Mouse (Mus musculus) neural tube, embryonic 13.5 days (tissue): Measurements from ENCODE around the gene Tekt5. TPM values are rescaled to one million over a fixed set of nuclear protein-coding genes. Genes with fewer than 3 reads are reported as not detected.

Experiments
- ATAC-seq: fragments of 200-750 bp; cut with Nextera tagmentation; 2 replicates; pipeline ENCODE4 v1.8.0; 2017; ENCODE audit warnings: low read depth, mild to moderate bottlenecking, moderate TSS enrichment, moderate library complexity
- H3K27ac ChIP-seq: fragments of 300-500 bp; sonication (generic); replicated peaks from 2 replicates; pipeline ENCODE4 v1.5.1; 2015; ENCODE audit warnings: moderate library complexity, mild to moderate bottlenecking, inconsistent platforms
- H3K27me3 ChIP-seq: fragments of 300-500 bp; sonication (generic); 2 replicates; pipeline ENCODE4 v1.6.1; 2015; ENCODE audit warnings: mild to moderate bottlenecking, inconsistent platforms
- H3K36me3 ChIP-seq: fragments of 300-500 bp; sonication (generic); 2 replicates; pipeline ENCODE4 v1.6.1; 2015; ENCODE audit warnings: mild to moderate bottlenecking, inconsistent platforms
- H3K4me1 ChIP-seq: fragments of 300-500 bp; sonication (generic); replicated peaks from 2 replicates; pipeline ENCODE4 v1.6.1; 2015; ENCODE audit warnings: inconsistent platforms
- H3K4me2 ChIP-seq: fragments of 300-500 bp; sonication (generic); 2 replicates; pipeline ENCODE4 v1.6.1; 2015; ENCODE audit warnings: inconsistent platforms, mild to moderate bottlenecking, moderate library complexity
- H3K4me3 ChIP-seq: fragments of 300-500 bp; sonication (generic); 2 replicates; pipeline ENCODE4 v1.5.1; 2015; ENCODE audit warnings: mild to moderate bottlenecking, inconsistent platforms
- H3K9ac ChIP-seq: fragments of 300-500 bp; sonication (generic); 2 replicates; pipeline ENCODE4 v1.6.1; 2015; ENCODE audit warnings: moderate library complexity, mild to moderate bottlenecking, inconsistent platforms
- H3K9me3 ChIP-seq: fragments of 300-500 bp; sonication (generic); 2 replicates; pipeline ENCODE4 v1.6.1; 2016; ENCODE audit warnings: inconsistent platforms
- WGBS: fragments of 180-500 bp; shearing (Covaris S2); methylation state at CpG from one replicate; pipeline ENCODE4 v1.1.7; 2015; 5-methylcytosine and 5-hydroxymethylcytosine counted together
- polyA plus RNA-seq: library from polyadenylated mRNA; unstranded; fragments of >200 nt; fragmentation: Nextera tagmentation; extraction: Ambion mirVana; gene quantifications from 2 replicates; pipeline ENCODE4 v1.2.1, GENCODE M21; 2015

The Tekt5 gene
- 5.2 and 5.7 TPM in 2 replicates for polyA plus RNA-seq

DNA sequence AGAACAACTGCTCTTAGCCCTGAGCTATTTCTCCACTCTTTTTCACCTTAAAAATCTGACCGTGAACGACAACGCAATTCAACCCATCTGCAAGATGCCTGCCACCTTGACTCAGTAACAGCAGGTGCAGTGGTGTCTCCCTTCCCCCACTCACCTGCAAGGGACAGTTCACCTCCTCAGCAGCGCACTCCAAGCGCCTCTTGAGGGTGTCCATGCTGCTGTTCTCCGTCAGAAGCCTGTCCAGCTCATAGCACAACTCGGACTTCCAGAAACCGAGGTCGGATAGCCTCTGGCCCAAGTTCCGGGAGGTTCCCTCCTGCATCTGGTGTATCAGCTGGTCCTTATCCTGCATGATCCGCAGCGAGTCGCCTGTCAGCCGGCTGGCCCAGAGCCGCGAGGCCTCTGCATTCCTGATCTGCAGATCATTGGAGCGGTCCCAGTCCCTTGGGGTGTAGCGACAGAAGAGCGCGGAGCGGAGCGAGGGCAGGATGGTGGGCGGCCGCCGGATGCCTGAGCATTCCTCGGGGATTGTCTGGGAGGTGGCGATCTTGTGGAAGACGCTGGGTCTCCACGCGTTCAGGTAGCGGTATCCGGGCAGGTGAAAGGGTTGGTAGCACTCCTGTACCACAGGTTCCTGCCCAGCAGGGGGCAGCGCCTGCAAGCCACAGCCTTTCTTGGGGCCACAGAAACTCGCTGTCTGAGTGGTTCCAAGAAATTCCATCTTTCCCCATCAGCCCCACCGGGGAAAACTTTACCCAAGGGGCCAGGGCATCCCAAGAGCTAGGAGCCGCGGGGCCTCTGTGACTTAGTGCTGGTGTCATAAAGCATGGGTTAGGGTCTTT is at the start of gene Tekt5:
Gene Tekt5, minus strand, starts transcription at position 792 of the 842 bp plus-strand sequence.
- peaks cover 8% of the 10 kb centered on the region for H3K4me1 ChIP-seq
- 10% methylated on average over 37 of the region's 37 CpGs for WGBS
- H3K9me3 ChIP-seq: no peaks in the 10 kb centered on the region
- H3K9ac ChIP-seq: peak within 1 kb of the TSS; percentile 63
- peaks cover 28% of the 10 kb centered on the region for H3K27me3 ChIP-seq
- no peak within 1 kb of the TSS for H3K27ac ChIP-seq
- H3K4me2 ChIP-seq: peak within 1 kb of the TSS; percentile 58
- H3K4me3 ChIP-seq: peak within 1 kb of the TSS; percentile 38
- H3K36me3 ChIP-seq: no peaks in the 10 kb centered on the region
- ATAC-seq: peak; percentile 80

DNA sequence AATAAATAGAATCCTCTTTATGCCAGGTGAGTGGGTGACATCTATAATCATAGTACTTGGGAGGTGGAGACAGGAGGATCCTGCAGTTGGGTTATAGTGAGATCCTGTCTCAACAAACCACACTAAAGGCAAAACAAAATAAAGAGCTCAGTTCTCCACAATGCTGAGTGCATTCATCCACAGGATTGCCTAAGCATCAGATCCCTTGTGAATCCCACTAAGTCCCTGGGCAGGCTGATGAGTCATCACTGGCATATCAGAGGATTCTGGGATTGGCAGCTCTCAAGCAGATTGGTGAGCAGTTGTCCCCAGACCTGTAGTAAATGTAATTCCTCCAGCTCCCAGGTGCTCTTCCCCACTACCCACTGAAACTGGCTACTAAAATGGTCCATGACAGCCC is 48.4 kb upstream of the Tekt5 start:
- H3K4me1 ChIP-seq: peaks cover 52% of the 10 kb centered on the region
- no peak for ATAC-seq
- H3K9me3 ChIP-seq: no peaks in the 10 kb centered on the region

DNA sequence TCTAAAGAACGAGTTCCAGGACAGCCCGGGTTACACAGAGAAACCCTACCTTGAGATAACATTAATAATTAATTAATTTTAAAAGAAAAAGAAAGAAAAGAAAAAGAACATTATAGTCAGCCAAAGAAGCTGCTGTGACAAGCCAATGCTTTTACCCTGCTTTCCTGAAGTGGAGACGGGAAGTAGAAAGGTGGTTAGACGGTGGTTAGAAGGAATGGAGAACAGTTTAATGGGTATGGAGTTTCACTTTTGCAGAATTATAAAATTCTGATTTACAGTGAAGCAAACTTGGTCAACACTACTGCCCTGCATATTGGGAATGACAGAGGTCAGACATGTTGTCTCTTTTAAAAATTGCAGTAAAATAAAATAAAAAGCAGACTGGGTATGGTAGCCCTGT is 46.5 kb upstream of the Tekt5 start:
- no peak for ATAC-seq
- Histone ChIP-seq H3K9me3 (no peaks in the 10 kb centered on the region), H3K9ac (no peak overlapping the region), H3K4me2 (no peak overlapping the region), H3K27ac (no peak overlapping the region), H3K4me1 (peaks cover 43% of the 10 kb centered on the region), H3K4me3 (no peak overlapping the region), H3K27me3 (no peaks in the 10 kb centered on the region), H3K36me3 (peaks cover 9% of the 10 kb centered on the region)
- 90% methylated on average over 4 of the region's 4 CpGs for WGBS

More for the DNA sequence above, 48.4 kb upstream of the Tekt5 start:
- Histone ChIP-seq H3K9ac (no peak overlapping the region), H3K27ac (no peak overlapping the region), H3K4me3 (no peak overlapping the region), H3K27me3 (no peaks in the 10 kb centered on the region), H3K4me2 (no peak overlapping the region), H3K36me3 (peaks cover under 1% of the 10 kb centered on the region; the same call in 1 of the 2 replicates)

DNA sequence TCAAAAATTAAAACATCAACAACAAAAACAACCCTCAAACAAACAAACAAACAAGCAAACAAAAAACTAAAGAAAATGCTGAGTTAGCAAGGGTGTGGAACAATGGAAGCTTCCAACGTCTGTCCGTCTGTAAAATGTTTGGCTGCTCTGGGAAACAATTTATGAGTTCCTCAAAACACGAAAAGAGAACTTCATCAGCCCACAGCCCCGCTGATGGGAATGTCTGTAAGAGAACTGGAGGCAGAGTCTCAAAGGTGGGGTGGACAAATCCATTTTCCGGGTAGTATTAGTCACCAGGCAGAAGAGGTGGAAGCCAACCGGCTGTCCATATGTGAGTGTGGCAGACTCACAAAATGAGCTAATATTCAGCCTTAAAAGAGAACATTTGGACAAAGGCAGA is 46.0 kb upstream of the Tekt5 start:
- Histone ChIP-seq H3K4me3 (no peak overlapping the region), H3K27ac (no peak overlapping the region), H3K4me1 (peaks cover 38% of the 10 kb centered on the region), H3K9ac (no peak overlapping the region), H3K4me2 (no peak overlapping the region), H3K9me3 (no peaks in the 10 kb centered on the region), H3K36me3 (peaks cover 9% of the 10 kb centered on the region), H3K27me3 (no peaks in the 10 kb centered on the region)
- ATAC-seq: no peak
- 82% methylated on average over 6 of the region's 6 CpGs for WGBS

- Histone ChIP-seq H3K27ac (no peak overlapping the region), H3K4me2 (no peak overlapping the region), H3K9ac (no peak overlapping the region), H3K27me3 (no peaks in the 10 kb centered on the region), H3K4me1 (peaks cover 6% of the 10 kb centered on the region; the same call in 1 of the 2 replicates), H3K36me3 (peaks cover 9% of the 10 kb centered on the region), H3K9me3 (no peaks in the 10 kb centered on the region), H3K4me3 (no peak overlapping the region)
- 87% methylated on average over 5 of the region's 5 CpGs for WGBS
- ATAC-seq: no peak
Measured at GRCm38 (mm10) chr16:10438055-10438454, 42.8 kb upstream of the Tekt5 start.

GRCm38 (mm10) chr16:10436166-10436565 is 40.9 kb upstream of the Tekt5 start:
- WGBS: 81% methylated on average over 6 of the region's 6 CpGs
- H3K9me3 ChIP-seq: no peaks in the 10 kb centered on the region
- H3K4me1 ChIP-seq: no peaks in the 10 kb centered on the region
- no peak overlapping the region for H3K27ac ChIP-seq
- H3K36me3 ChIP-seq: peaks cover 11% of the 10 kb centered on the region
- no peak overlapping the region for H3K4me3 ChIP-seq
- H3K27me3 ChIP-seq: no peaks in the 10 kb centered on the region
- no peak overlapping the region for H3K9ac ChIP-seq
- H3K4me2 ChIP-seq: no peak overlapping the region
- ATAC-seq: no peak

DNA sequence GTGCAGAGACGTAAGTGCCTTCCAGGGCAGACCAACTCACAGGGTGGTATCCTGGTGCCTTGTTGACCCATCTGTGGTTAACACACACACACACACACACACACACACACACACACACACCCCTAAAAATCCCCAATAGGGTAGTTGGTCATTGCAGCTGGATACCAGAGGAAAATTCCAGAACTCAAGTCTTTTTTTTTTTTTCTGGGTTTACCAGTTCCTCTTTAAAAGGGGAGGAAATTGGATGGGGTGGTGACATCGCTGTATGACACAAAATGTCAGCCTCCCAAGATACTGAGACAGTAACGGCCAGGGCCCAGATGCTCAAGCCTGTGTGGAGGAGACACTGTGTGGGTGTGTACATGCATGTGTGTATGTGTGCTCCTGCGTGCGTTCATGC is 38.1 kb upstream of the Tekt5 start:
- ATAC-seq: no peak
- H3K4me1 ChIP-seq: no peaks in the 10 kb centered on the region
- H3K27ac ChIP-seq: no peak overlapping the region
- H3K4me3 ChIP-seq: no peak overlapping the region
- H3K4me2 ChIP-seq: no peak overlapping the region
- 97% methylated on average over 5 of the region's 5 CpGs for WGBS
- no peaks in the 10 kb centered on the region for H3K27me3 ChIP-seq
- H3K36me3 ChIP-seq: peaks cover 9% of the 10 kb centered on the region
- H3K9me3 ChIP-seq: no peaks in the 10 kb centered on the region
- no peak overlapping the region for H3K9ac ChIP-seq

- ATAC-seq: no peak
- 82% methylated on average over 4 of the region's 4 CpGs for WGBS
Measured at GRCm38 (mm10) chr16:10432387-10432786, 37.1 kb upstream of the Tekt5 start.

DNA sequence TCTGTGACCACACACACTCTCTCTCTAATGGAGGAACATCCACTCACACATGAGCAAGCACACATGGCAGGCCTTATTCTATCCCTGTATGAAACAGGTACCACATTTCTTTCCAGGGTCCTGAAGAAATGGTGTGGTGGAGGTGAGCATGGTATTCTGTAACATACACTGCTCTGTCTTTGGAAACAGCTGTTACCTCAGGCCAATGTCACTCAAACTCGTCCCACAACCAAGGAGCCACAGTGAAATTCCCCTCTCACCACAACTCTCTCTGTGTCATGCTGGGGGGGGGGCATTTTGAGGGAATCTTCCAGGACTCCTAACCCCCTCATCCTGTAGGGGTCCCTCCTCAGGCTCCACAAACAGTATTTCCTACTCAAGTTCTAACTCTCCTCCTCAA is 36.6 kb upstream of the Tekt5 start:
- Histone ChIP-seq H3K27me3 (no peaks in the 10 kb centered on the region), H3K9me3 (no peaks in the 10 kb centered on the region), H3K4me3 (no peak overlapping the region), H3K27ac (no peak overlapping the region), H3K36me3 (peaks cover 19% of the 10 kb centered on the region), H3K4me1 (no peaks in the 10 kb centered on the region), H3K4me2 (no peak overlapping the region), H3K9ac (no peak overlapping the region)
- ATAC-seq: no peak
- WGBS: 89% methylated on average over 1 of the region's 1 CpGs

More at GRCm38 (mm10) chr16:10432387-10432786, 37.1 kb upstream of the Tekt5 start:
- H3K9me3 ChIP-seq: no peaks in the 10 kb centered on the region
- H3K9ac ChIP-seq: no peak overlapping the region
- no peak overlapping the region for H3K4me3 ChIP-seq
- H3K27ac ChIP-seq: no peak overlapping the region
- no peak overlapping the region for H3K4me2 ChIP-seq
- peaks cover 14% of the 10 kb centered on the region for H3K36me3 ChIP-seq
- H3K4me1 ChIP-seq: no peaks in the 10 kb centered on the region
- H3K27me3 ChIP-seq: no peaks in the 10 kb centered on the region

GRCm38 (mm10) chr16:10420447-10421054 is 25.3 kb upstream of the Tekt5 start:
- Histone ChIP-seq H3K27me3 (no peaks in the 10 kb centered on the region), H3K36me3 (peaks cover 100% of the 10 kb centered on the region), H3K9me3 (no peaks in the 10 kb centered on the region), H3K27ac (no peak overlapping the region), H3K4me2 (no peak overlapping the region), H3K4me3 (no peak overlapping the region), H3K9ac (no peak overlapping the region), H3K4me1 (no peaks in the 10 kb centered on the region)
- WGBS: 96% methylated on average over 9 of the region's 9 CpGs
- no peak for ATAC-seq

DNA sequence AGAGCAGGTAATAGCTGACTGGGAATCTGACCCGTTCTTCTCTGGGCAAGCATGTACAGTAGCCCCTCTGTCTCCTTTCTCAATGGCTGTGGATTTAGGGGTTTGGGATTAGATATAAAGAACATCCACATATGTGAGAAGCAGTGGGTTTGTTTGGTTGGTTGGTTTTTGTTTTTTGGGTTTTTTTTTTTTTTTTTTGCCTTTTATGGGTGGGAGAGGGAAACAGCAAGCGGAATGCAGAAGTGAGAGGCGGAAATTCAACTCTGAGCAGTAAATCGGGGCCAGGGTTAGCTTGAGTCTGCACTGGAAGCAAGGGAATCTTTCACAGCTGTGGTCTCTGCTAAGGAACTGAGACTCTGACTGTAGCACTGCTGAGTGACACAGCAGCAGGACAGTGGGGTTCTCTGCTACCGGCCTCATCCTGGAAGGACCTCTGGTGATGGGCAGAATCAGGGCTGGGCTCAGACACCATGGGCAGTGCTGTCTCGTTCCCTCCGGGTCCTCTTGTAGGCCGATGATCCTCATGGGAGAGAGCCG is 22.5 kb upstream of the Tekt5 start:
- no peaks in the 10 kb centered on the region for H3K27me3 ChIP-seq
- H3K9me3 ChIP-seq: no peaks in the 10 kb centered on the region
- H3K36me3 ChIP-seq: peaks cover 93% of the 10 kb centered on the region
- no peak overlapping the region for H3K4me3 ChIP-seq
- H3K4me2 ChIP-seq: no peak overlapping the region
- 92% methylated on average over 9 of the region's 9 CpGs for WGBS
- no peak overlapping the region for H3K27ac ChIP-seq
- no peak for ATAC-seq
- H3K4me1 ChIP-seq: peaks cover 4% of the 10 kb centered on the region
- H3K9ac ChIP-seq: no peak overlapping the region

DNA sequence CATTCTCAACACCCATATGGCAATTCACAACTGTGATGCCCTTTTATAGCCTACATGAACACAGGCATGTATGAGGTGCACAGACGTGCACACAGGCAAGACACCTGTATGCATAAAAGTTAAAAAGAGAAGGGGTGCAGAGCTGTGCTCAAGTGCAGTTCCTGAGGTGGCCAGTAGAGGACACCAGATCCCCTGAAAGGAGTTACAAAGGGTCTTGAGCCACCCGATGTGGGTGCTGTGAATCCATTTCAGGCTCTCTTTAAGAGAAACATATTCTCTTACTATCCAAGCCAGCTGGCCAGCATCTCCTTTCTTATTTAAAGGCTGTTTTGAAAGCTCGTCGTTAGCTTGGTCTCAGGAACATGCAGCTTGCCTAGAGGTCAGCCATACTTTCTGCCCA is 21.6 kb upstream of the Tekt5 start:
- no peak overlapping the region for H3K9ac ChIP-seq
- no peaks in the 10 kb centered on the region for H3K9me3 ChIP-seq
- no peaks in the 10 kb centered on the region for H3K27me3 ChIP-seq
- 93% methylated on average over 4 of the region's 4 CpGs for WGBS
- H3K36me3 ChIP-seq: peaks cover 84% of the 10 kb centered on the region
- H3K27ac ChIP-seq: no peak overlapping the region
- peaks cover 11% of the 10 kb centered on the region for H3K4me1 ChIP-seq
- ATAC-seq: no peak
- H3K4me2 ChIP-seq: no peak overlapping the region
- no peak overlapping the region for H3K4me3 ChIP-seq
